Mouse (Mus musculus) v-Abl transformed pro-B cells (cell line): ENCODE results near the gene Sprtn.

Experiments
- in situ Hi-C, 2 experiments: fragments of 400-800 bp; cut with MboI; formaldehyde crosslinking; loops; one replicate each; pipeline ENCODE4 v1.15.1; 2025; ENCODE audit not compliant: unreplicated experiment in 2 of 2

The Sprtn gene

DNA sequence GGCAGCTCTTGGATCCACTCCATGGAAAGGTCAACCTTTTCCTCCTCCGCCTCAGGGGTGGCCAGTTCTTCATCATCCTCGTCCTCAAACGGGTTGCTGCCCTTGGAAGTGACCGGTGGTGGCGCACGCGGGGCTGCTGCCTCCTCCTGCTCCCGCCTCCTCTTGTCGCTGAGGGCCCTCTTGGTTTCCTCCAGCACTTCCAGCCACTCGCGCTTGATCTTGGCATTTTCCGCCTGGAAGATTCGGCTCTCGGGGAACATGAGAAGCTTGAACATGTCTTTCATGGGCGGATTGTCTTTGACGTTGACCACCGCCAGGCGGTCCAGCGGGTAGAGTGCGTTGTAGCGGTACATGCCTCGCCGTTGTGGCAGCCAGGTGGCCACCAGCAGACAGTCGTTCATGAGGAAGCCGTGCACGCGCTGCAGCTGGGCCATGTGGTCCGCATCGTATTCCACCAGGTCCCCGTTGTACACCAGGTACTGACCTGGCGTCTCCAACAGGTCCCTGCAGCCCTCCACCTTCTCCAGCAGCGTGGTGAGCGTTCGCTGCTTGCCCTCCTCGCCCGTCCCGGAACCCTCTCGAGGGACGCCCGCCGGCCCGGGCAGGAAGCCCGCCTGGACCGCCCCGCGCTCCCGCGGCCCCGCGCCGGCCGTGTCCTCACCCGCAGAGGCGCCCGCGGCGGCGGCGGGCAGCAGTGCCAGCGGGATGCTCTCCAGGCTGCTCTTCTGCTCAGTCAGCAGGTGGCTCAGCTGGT lies 877 bp upstream of the Sprtn start:
- in situ Hi-C loops: loop anchor here (5.0 to 10.0 kb wide), 3 partner anchors 55 to 138 kb away; no protein-coding TSS in a partner anchor

GRCm38 (mm10) chr8:124898251-124898905 lies 692 bp downstream of the Sprtn start:
- in situ Hi-C loops: loop anchor here (5.0 to 10.0 kb wide), 3 partner anchors 54 to 136 kb away; no protein-coding TSS in a partner anchor

DNA sequence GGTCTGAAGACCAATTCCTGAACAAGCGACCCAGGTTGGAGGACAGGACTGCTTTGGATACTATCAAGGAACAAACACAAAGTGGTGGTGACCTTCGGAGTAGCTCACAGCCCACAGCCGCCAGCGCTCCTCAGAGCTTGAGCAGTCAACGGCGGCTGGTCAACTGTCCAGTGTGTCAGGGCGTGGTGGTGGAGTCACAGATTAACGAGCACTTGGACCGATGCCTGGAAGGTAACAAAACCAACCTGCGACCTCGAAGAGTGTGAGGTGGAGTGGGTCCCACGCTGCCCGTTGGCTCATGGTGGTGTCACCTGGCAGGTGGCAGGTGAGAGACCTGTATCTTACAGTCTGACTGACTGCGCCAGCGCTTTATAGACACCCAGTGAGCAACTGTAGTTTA lies 5.5 kb downstream of the Sprtn start:
- in situ Hi-C loops: loop anchor here in 1 of 2 experiments (25.0 kb wide), 1 partner anchor 641 kb away; no protein-coding TSS in a partner anchor

DNA sequence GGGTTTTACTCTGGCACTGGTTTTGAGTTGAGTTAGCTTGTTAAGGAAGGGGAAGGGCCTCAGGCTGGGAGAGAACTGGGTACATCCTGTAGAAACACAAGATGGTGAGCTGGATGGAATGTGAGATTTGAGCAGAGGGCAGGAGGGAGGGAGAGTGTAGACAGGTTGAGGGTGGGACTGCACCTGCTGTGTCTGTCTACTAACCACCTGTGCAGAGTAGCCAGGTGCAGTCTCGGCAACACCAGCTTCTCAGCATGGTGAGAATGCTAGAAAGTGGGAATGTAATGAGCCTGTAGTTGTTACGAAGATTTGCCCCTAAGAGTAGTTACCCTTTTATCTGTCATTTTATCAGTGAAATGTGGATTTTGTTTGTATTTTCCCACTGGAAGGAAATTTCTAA lies 7.8 kb downstream of the Sprtn start:
- in situ Hi-C loops: loop anchor here in 1 of 2 experiments (25.0 kb wide), 1 partner anchor 643 kb away; no protein-coding TSS in a partner anchor

- in situ Hi-C loops: loop anchor here in 1 of 2 experiments (25.0 kb wide), 1 partner anchor 648 kb away; no protein-coding TSS in a partner anchor
Measured at GRCm38 (mm10) chr8:124909936-124910335, 12.2 kb downstream of the Sprtn start.

- in situ Hi-C loops: loop anchor here in 1 of 2 experiments (25.0 kb wide), 1 partner anchor 648 kb away; no protein-coding TSS in a partner anchor
Measured at GRCm38 (mm10) chr8:124910349-124910748, 12.7 kb downstream of the Sprtn start.

DNA sequence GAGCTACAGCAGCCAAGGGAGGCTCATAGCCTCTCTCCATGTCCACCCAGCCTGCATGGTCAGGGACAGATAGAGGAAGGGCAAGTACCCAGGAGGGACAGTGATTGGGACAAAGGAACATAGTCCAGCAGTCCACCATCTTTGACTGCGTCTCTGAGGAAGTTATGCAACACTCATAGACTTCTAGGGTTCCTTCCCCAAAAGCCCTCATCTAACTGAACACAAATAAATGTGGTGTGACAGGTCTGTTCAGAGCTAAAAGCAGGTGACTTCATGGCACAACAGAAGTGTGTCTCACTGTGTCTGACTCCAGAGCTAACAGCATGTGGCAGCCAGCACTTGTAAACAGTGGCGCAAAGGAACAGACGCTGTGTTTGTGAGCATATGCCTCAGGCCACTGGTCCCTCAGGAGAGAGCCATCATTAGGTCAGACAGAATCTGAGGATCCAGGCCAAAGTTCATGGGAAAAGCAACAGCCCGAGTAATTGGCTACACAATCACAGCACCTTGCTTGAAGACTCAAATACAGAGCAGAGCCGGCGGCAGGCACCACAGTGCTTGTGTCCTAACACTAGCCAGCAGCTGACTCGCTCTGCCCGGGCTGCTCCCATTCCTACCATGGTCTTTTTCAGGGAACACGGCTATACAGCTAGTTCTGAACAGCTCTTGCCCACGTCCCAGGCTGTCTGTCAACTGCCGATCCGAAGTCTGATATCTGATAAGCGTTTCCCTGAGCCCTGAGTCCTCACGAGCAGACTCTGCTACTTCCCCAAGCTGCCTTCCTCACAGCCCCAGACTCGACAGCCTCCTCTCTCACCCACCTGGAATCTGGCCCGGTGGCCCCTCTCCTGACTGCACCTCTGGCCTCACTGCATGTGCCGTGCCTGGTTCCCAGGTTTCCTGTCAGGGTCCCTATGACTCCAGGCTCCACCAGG lies 14.5 kb downstream of the Sprtn start:
- in situ Hi-C loops: loop anchor here in 1 of 2 experiments (25.0 kb wide), 1 partner anchor 650 kb away; no protein-coding TSS in a partner anchor

DNA sequence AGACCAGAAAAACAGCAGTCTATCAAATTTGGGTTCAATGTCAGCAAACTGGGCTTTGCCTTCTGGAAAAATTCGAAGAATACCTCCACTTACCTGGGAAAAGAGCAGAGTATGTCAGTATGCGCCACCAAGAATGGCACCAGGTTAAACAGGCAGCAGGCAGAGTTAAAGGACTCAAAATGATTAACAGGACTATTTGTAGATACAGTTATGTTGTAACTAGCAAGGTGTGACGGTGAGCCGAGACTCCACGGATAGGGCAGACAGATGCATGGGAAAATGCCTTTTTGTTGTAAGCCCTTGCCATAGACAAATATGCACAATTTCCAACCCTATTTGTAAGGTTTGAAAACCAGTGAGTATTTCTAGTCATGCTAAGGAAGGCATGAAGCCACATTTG lies 16.4 kb downstream of the Sprtn start:
- in situ Hi-C loops: loop anchor here in 1 of 2 experiments (25.0 kb wide), 1 partner anchor 652 kb away; no protein-coding TSS in a partner anchor

- in situ Hi-C loops: loop anchor here in 1 of 2 experiments (25.0 kb wide), 1 partner anchor 656 kb away; no protein-coding TSS in a partner anchor
Measured at GRCm38 (mm10) chr8:124917741-124918484, 20.2 kb downstream of the Sprtn start.

GRCm38 (mm10) chr8:124921369-124922279 lies 23.9 kb downstream of the Sprtn start:
- in situ Hi-C loops: loop anchor here in 1 of 2 experiments (25.0 kb wide), 1 partner anchor 659 kb away; no protein-coding TSS in a partner anchor

DNA sequence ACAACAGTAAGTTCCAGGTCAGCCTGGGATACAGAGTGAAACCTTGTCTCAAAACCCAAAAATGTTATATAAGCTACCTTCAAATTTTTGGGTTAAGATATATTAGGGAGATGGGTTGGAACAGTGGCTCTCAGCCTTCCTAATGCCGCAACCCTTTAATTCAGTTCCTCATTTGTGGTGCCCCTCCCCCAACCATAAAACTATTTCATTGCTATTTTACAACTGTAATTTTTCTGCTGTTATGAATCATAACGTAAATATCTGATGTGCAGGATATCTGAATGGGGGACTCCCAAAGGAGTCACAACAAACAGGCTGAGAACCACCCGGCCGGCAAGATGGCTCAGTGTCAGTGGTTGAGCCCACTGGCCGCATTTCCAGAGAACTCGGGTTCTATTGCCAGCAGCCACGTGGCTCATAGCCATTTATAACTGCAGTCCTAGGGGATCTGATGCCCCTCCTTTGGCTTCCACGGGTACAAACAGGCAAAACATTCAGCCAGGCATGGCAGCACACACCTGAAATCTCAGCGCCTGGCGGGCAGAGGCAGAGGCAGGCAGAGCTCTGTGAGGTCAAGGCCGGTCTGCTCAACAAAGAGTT lies 24.9 kb downstream of the Sprtn start:
- in situ Hi-C loops: loop anchor here in 1 of 2 experiments (25.0 kb wide), 1 partner anchor 660 kb away; no protein-coding TSS in a partner anchor

GRCm38 (mm10) chr8:124923971-124924652 lies 26.4 kb downstream of the Sprtn start:
- in situ Hi-C loops: loop anchor here in 1 of 2 experiments (25.0 kb wide), 1 partner anchor 662 kb away; no protein-coding TSS in a partner anchor

DNA sequence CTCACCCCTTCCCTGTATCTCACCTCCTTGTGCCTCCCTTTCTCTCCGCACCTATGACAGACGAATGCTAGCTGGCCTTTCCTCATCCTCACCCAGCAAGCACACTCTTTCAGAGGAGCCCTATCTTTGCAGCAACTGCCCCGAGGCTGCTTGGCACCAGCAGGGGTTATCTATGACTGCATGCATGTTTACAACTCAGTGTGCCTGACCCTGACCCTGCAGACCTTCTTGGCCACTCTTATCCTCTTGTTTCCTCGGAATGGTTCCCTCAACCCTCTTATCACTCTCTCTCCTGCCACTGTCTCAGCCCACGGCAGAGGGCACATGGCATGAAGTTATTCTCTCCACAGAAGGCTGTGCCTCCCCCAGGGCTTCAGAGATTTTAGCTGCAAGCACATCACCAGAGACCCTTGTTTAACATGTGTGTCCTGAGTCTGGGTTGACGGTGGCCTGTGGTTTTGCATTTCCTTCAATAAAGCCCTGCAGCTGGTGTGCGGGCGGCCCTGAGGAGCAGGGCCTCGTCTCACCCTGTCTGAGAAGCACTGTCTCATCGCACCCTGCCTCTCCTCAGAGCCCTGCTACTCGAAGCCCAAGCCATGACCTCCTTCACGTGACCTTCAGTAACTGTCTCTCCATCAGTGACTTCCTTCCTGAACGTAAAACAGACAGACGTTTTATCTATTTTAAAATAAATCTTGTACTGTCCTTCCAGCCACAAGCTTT lies 28.0 kb downstream of the Sprtn start:
- in situ Hi-C loops: loop anchor here in 1 of 2 experiments (25.0 kb wide), 2 partner anchors 1537 to 2012 kb away; partner anchors contain the start of gene Tomm20

DNA sequence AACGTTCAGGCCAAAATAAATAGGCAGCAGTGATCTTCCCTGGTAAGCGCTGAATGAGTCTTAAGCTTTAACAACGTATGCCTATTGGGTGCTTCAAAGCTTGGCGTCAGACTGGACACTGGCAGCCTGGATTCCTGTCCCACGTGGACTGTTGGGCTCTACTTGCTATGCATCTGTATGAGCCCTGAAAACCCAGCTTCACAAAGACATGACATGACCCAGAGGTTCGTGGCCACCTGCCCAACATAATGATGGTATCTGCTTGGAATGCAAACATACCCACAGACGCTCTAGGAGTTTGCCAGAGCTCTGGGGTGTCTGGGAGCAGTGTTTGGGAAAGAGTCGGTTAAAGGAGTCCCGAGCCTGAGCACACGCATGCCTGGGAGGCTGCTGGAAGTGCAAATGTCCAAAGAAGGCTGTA lies 28.7 kb downstream of the Sprtn start:
- in situ Hi-C loops: loop anchor here in 1 of 2 experiments (25.0 kb wide), 2 partner anchors 1536 to 2011 kb away; partner anchors contain the start of gene Tomm20

GRCm38 (mm10) chr8:124929006-124929405 lies 31.3 kb downstream of the Sprtn start:
- in situ Hi-C loops: loop anchor here in 1 of 2 experiments (25.0 kb wide), 2 partner anchors 1533 to 2008 kb away; partner anchors contain the start of gene Tomm20

- in situ Hi-C loops: loop anchor here in 1 of 2 experiments (10.0 to 25.0 kb wide), 3 partner anchors 1532 to 2007 kb away; partner anchors contain the start of gene Tomm20
Measured at GRCm38 (mm10) chr8:124930086-124930485, 32.4 kb downstream of the Sprtn start.
